8 mouse cellular contexts compared by ENCODE assay signal in genomic region chr12:111377986-111378490, GRCm38 (mm10). TPM values are rescaled to one million over a fixed set of nuclear protein-coding genes. Genes with fewer than 3 reads are reported as not detected.
DNase-seq lines count a peak whose midpoint lies in the region; ATAC-seq and TF ChIP-seq lines count a peak whose summit lies in the region.

No protein-coding gene starts in this region.

- H3K27ac ChIP-seq in gastrocnemius, adult 2 months, result peak overlapping the region; percentile 99
- peak overlapping the region; percentile 95 for H3K27ac ChIP-seq in forebrain, embryonic 15.5 days (replicated peaks)
- peak overlapping the region; percentile 96 for H3K27ac ChIP-seq in kidney, postnatal 0 days
- H3K27ac ChIP-seq in stomach, postnatal 0 days (replicated peaks), result peak overlapping the region; percentile 98

- no peaks in the 10 kb centered on the region for H3K27me3 ChIP-seq in forebrain, embryonic 15.5 days
- no peaks in the 10 kb centered on the region for H3K27me3 ChIP-seq in kidney, postnatal 0 days (ENCODE audit: insufficient read depth, low read length)
- H3K27me3 ChIP-seq in stomach, postnatal 0 days (ENCODE audit: control insufficient read depth, insufficient read depth, low read length), result no peaks in the 10 kb centered on the region

- H3K4me2 ChIP-seq in forebrain, embryonic 15.5 days (replicated peaks), result peak overlapping the region; percentile 59
- peak overlapping the region; percentile 88 for H3K4me2 ChIP-seq in kidney, postnatal 0 days (ENCODE audit: low read length)
- H3K4me2 ChIP-seq in stomach, postnatal 0 days (replicated peaks; ENCODE audit: low read depth), result peak overlapping the region; percentile 73

- H3K36me3 ChIP-seq in forebrain, embryonic 15.5 days, result no peaks in the 10 kb centered on the region
- H3K36me3 ChIP-seq in kidney, postnatal 0 days (ENCODE audit: insufficient read depth, low read length), result no peaks in the 10 kb centered on the region
- no peaks in the 10 kb centered on the region for H3K36me3 ChIP-seq in stomach, postnatal 0 days (ENCODE audit: control insufficient read depth, insufficient read depth, low read length)

- TF ChIP-seq CTCF in gastrocnemius, adult 2 months (IDR thresholded peaks at IDR 0.05), result no peak
- TF ChIP-seq CTCF in kidney, postnatal 0 days (IDR thresholded peaks at IDR 0.05; ENCODE audit: low read depth), result no peak
- TF ChIP-seq CTCF in stomach, postnatal 0 days (IDR thresholded peaks at IDR 0.05; ENCODE audit: low read depth), result no peak

- no peaks in the 10 kb centered on the region for H3K9me3 ChIP-seq in forebrain, embryonic 15.5 days
- no peaks in the 10 kb centered on the region for H3K9me3 ChIP-seq in kidney, postnatal 0 days (replicated peaks; ENCODE audit: low read length)
- no peaks in the 10 kb centered on the region for H3K9me3 ChIP-seq in stomach, postnatal 0 days (ENCODE audit: control insufficient read depth, low read length)

- WGBS in forebrain, embryonic 15.5 days, result under 1% methylated on average over 32 of the region's 32 CpGs
- WGBS in kidney, postnatal 0 days, result under 1% methylated on average over 32 of the region's 32 CpGs
- under 1% methylated on average over 27 of the region's 32 CpGs for WGBS in stomach, postnatal 0 days

- peak; percentile 59 for DNase-seq in gastrocnemius, adult 2 months
- DNase-seq in gastrocnemius, adult 8-10 months (ENCODE audit: low spot score in 2 of 2), result no peak
- DNase-seq in NIH3T3 (ENCODE audit: low read depth), result peak; percentile 58
- peak; percentile 61 for DNase-seq in kidney, postnatal 0 days (ENCODE audit: low spot score)
- DNase-seq in lung, postnatal 36 days, result peak; percentile 52
- DNase-seq in stomach, postnatal 0 days (ENCODE audit: low spot score), result peak; percentile 61
- no peak for DNase-seq in ovary, postnatal 10 days (ENCODE audit: low spot score)

- H3K4me3 ChIP-seq in gastrocnemius, adult 2 months, result peak overlapping the region; percentile 77
- peak overlapping the region; percentile 100 for H3K4me3 ChIP-seq in forebrain, embryonic 15.5 days
- H3K4me3 ChIP-seq in kidney, postnatal 0 days (replicated peaks; ENCODE audit: low read depth, low read length), result peak overlapping the region; percentile 89
- H3K4me3 ChIP-seq in stomach, postnatal 0 days (ENCODE audit: low read depth, low read length), result peak overlapping the region; percentile 97

- no peak for TF ChIP-seq EP300 in stomach, postnatal 0 days (optimal IDR thresholded peaks at IDR 0.05)

- peaks cover 32% of the 10 kb centered on the region for H3K4me1 ChIP-seq in forebrain, embryonic 15.5 days
- H3K4me1 ChIP-seq in kidney, postnatal 0 days (replicated peaks; ENCODE audit: insufficient read depth, low read length), result peaks cover 10% of the 10 kb centered on the region; the same call in 1 of the 2 replicates
- H3K4me1 ChIP-seq in stomach, postnatal 0 days (replicated peaks; ENCODE audit: control insufficient read depth, insufficient read depth), result no peaks in the 10 kb centered on the region; the same call in 1 of the 2 replicates

- peak overlapping the region; percentile 94 for H3K9ac ChIP-seq in forebrain, embryonic 15.5 days (replicated peaks)
- peak overlapping the region; percentile 90 for H3K9ac ChIP-seq in kidney, postnatal 0 days (ENCODE audit: low read depth, low read length)
- H3K9ac ChIP-seq in stomach, postnatal 0 days (ENCODE audit: low read length), result peak overlapping the region; percentile 97

- peak; percentile 84 for ATAC-seq in forebrain, embryonic 15.5 days (replicated peaks)
- ATAC-seq in kidney, postnatal 0 days (replicated peaks; ENCODE audit: low FRiP score, low read depth), result no peak
- peak; percentile 46 for ATAC-seq in stomach, postnatal 0 days (ENCODE audit: low FRiP score, low TSS enrichment)

- intact Hi-C loops in gastrocnemius, adult 2 months (cut with DNase I), result no loop called here

RNA-seq across cellular contexts. Expression of gene Cdc42bpb, which starts 0.5 kb away (rescaled TPM):
- total RNA-seq in gastrocnemius, adult 2 months (2021), result 10 to 100 TPM; 16.3 to 24.3 TPM
- total RNA-seq in gastrocnemius, adult 8-10 months (2022), result 10 to 100 TPM; 13.7 to 18.7 (median 14.9) TPM
- polyA plus RNA-seq in forebrain, embryonic 15.5 days (2015; fragmentation: Nextera tagmentation; extraction: Ambion mirVana), result 33.9 and 35.5 TPM in 2 replicates
- 27.7 and 31.6 TPM in 2 replicates for polyA plus RNA-seq in kidney, postnatal 0 days (2015; fragmentation: Nextera tagmentation; extraction: Ambion mirVana)
- polyA plus RNA-seq in stomach, postnatal 0 days (2015; fragmentation: Nextera tagmentation; extraction: Ambion mirVana), result 18.6 and 18.7 TPM in 2 replicates

RNA-seq across cellular contexts. Expression of gene Lbhd2, which starts 28.6 kb away (rescaled TPM):
- not detected for total RNA-seq in gastrocnemius, adult 2 months (2021)
- not detected for total RNA-seq in gastrocnemius, adult 8-10 months (2022)
- polyA plus RNA-seq in forebrain, embryonic 15.5 days (2015; fragmentation: Nextera tagmentation; extraction: Ambion mirVana), result 1.6 and 2.2 TPM in 2 replicates
- polyA plus RNA-seq in kidney, postnatal 0 days (2015; fragmentation: Nextera tagmentation; extraction: Ambion mirVana), result 12.6 and 14.3 TPM in 2 replicates
- polyA plus RNA-seq in stomach, postnatal 0 days (2015; fragmentation: Nextera tagmentation; extraction: Ambion mirVana), result 2.2 TPM in 2 replicates

RNA-seq across cellular contexts. Expression of gene Exoc3l4, which starts 38.8 kb away (rescaled TPM):
- total RNA-seq in gastrocnemius, adult 2 months (2021), result 1 to 10 TPM in 1 of 2 experiments, under 1 TPM in 1; 0.56 to 1.5 TPM
- total RNA-seq in gastrocnemius, adult 8-10 months (2022), result 1 to 10 TPM in 3 of 4 experiments, under 1 TPM in 1; 0.72 to 3.2 (median 2.7) TPM
- 1.7 and 2.0 TPM in 2 replicates for polyA plus RNA-seq in forebrain, embryonic 15.5 days (2015; fragmentation: Nextera tagmentation; extraction: Ambion mirVana)
- 25.4 and 25.9 TPM in 2 replicates for polyA plus RNA-seq in kidney, postnatal 0 days (2015; fragmentation: Nextera tagmentation; extraction: Ambion mirVana)
- 7.3 and 8.6 TPM in 2 replicates for polyA plus RNA-seq in stomach, postnatal 0 days (2015; fragmentation: Nextera tagmentation; extraction: Ambion mirVana)

Comparison
In these comparisons a context has a peak if more than half of its experiments do, and no peak if none do; other contexts are left out.
1. DNase-seq: peak in gastrocnemius, adult 2 months (single experiment), NIH3T3 (single experiment), kidney, postnatal 0 days (single experiment), lung, postnatal 36 days (single experiment) and stomach, postnatal 0 days (single experiment); none in gastrocnemius, adult 8-10 months (0 of 2) and ovary, postnatal 10 days (single experiment).
2. Peak in every context shown above with its lines, with median percentiles within 50 percentile points of each other: H3K27ac ChIP-seq, H3K4me3 ChIP-seq, H3K4me2 ChIP-seq and H3K9ac ChIP-seq.